Mouse (Mus musculus) midbrain, embryonic 15.5 days (tissue): Measurements from ENCODE around the gene Pin1rt1. TPM values are rescaled to one million over a fixed set of nuclear protein-coding genes. Genes with fewer than 3 reads are reported as not detected.

Source experiments
- ATAC-seq: fragments of 200-750 bp; cut with Nextera tagmentation; replicated peaks from 2 replicates; pipeline ENCODE4 v1.8.0; 2017; ENCODE audit warnings: moderate TSS enrichment
- H3K27ac ChIP-seq: fragments of 300-500 bp; sonication (generic); 2 replicates; pipeline ENCODE4 v1.5.1; 2015; ENCODE audit warnings: mild to moderate bottlenecking, inconsistent platforms
- H3K27me3 ChIP-seq: fragments of 300-500 bp; sonication (generic); replicated peaks from 2 replicates; pipeline ENCODE4 v1.6.1; 2015; ENCODE audit warnings: inconsistent platforms
- H3K36me3 ChIP-seq: fragments of 300-500 bp; sonication (generic); replicated peaks from 2 replicates; pipeline ENCODE4 v1.6.1; 2015; ENCODE audit warnings: inconsistent platforms
- H3K4me1 ChIP-seq: fragments of 300-500 bp; sonication (generic); 2 replicates; pipeline ENCODE4 v1.6.1; 2015; ENCODE audit warnings: inconsistent platforms
- H3K4me2 ChIP-seq: fragments of 300-500 bp; sonication (generic); 2 replicates; pipeline ENCODE4 v1.6.1; 2015; ENCODE audit warnings: inconsistent platforms, mild to moderate bottlenecking, moderate library complexity
- H3K4me3 ChIP-seq: fragments of 300-500 bp; sonication (generic); 2 replicates; pipeline ENCODE4 v1.5.1; 2015; ENCODE audit warnings: mild to moderate bottlenecking, inconsistent platforms
- H3K9ac ChIP-seq: fragments of 300-500 bp; sonication (generic); 2 replicates; pipeline ENCODE4 v1.6.1; 2015; ENCODE audit warnings: mild to moderate bottlenecking, inconsistent platforms
- H3K9me3 ChIP-seq: fragments of 300-500 bp; sonication (generic); 2 replicates; pipeline ENCODE4 v1.6.1; 2016; ENCODE audit warnings: inconsistent platforms
- WGBS: fragments of 180-500 bp; shearing (Covaris S2); methylation state at CpG from one replicate; pipeline ENCODE4 v1.1.7; 2015; ENCODE audit warnings: mixed read lengths; 5-methylcytosine and 5-hydroxymethylcytosine counted together
- polyA plus RNA-seq: library from polyadenylated mRNA; unstranded; fragments of >200 nt; fragmentation: Nextera tagmentation; extraction: Ambion mirVana; gene quantifications from 2 replicates; pipeline ENCODE4 v1.2.1, GENCODE M21; 2015

Pin1rt1 gene
- polyA plus RNA-seq, 1 experiment from 2014 or later: 0.19 TPM

DNA sequence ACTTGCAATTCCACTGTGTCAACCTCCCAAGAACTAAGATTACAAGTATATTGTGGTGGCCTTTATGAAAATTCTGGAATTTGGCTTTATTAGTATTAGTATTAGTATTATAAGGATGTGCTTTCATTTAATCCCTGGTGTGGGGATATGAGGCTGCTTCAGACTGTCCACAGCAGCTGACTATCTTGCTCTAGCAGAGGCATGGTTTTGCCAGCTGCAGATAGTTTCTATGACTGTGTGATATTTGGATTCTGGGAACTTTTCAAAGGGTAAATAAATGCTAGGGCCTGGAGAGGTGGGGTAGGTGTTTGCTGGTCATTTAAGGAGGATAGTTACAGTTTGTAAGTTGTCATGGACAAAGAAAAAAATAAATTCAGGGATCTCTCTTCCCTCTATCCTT, 44.5 kb downstream of the Pin1rt1 start:
- no peak overlapping the region for H3K9ac ChIP-seq
- no peaks in the 10 kb centered on the region for H3K4me1 ChIP-seq
- H3K27me3 ChIP-seq: no peaks in the 10 kb centered on the region
- no peaks in the 10 kb centered on the region for H3K9me3 ChIP-seq
- no peak overlapping the region for H3K4me3 ChIP-seq
- no peak for ATAC-seq
- H3K36me3 ChIP-seq: no peaks in the 10 kb centered on the region
- H3K27ac ChIP-seq: no peak overlapping the region
- H3K4me2 ChIP-seq: no peak overlapping the region

DNA sequence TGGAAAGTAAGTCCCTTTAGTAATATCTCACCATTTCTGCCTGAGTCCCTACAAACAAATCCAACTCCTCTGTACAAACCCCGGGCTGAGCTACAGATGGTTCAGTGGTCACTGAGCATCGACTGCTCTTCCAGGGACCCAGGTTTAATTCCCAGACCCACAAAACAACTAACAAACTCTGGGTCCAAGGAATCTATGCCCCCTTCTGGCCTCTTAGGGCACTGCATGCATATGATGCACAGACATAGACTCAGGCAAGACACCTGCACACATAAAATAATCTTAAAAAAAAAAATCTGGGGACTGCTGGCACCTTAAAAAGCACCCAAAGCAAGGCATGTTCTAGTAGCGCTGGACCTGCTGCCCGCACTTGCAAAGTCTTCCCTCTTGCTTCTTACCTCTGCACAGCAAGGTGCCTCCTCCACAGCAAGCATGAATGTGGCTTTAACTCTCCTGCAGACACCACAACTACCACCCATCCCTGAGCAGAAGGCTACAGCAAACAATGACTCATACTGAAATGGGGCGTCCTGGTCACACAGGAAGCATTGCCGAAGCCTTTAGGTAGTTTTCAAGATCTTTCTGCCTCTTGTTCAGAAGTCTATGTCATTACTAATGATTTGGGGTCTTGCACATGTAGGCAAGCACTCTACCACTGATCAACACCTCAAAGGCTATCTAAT, 46.9 kb downstream of the Pin1rt1 start:
- 85% methylated on average over 6 of the region's 6 CpGs for WGBS

More for the DNA sequence above, 46.9 kb downstream of the Pin1rt1 start:
- no peak overlapping the region for H3K27ac ChIP-seq
- H3K4me1 ChIP-seq: no peaks in the 10 kb centered on the region
- no peak overlapping the region for H3K9ac ChIP-seq
- no peaks in the 10 kb centered on the region for H3K9me3 ChIP-seq
- H3K36me3 ChIP-seq: peaks cover 16% of the 10 kb centered on the region
- ATAC-seq: no peak
- no peak overlapping the region for H3K4me3 ChIP-seq
- no peak overlapping the region for H3K4me2 ChIP-seq
- H3K27me3 ChIP-seq: no peaks in the 10 kb centered on the region

Other genes starting within 250 kb of the Pin1rt1 start
- 7.6 and 8.0 TPM in 2 replicates for gene Hipk3, start 221.9 kb downstream of the Pin1rt1 start, polyA plus RNA-seq
- gene Cstf3, start 125.9 kb downstream of the Pin1rt1 start, polyA plus RNA-seq: 89.0 and 98.0 TPM in 2 replicates
- 59.5 and 65.1 TPM in 2 replicates for gene Tcp11l1, start 4.2 kb downstream of the Pin1rt1 start, polyA plus RNA-seq
- gene Depdc7, start 26.5 kb upstream of the Pin1rt1 start, polyA plus RNA-seq: 1.0 and 1.4 TPM in 2 replicates
- 6.5 and 7.1 TPM in 2 replicates for gene Qser1, start 100.4 kb upstream of the Pin1rt1 start, polyA plus RNA-seq
- 0.40 and 0.44 TPM in 2 replicates for gene Prrg4, start 133.5 kb upstream of the Pin1rt1 start, polyA plus RNA-seq
- gene Ccdc73, start 151.4 kb upstream of the Pin1rt1 start, polyA plus RNA-seq: 4.4 and 5.2 TPM in 2 replicates